Mouse (Mus musculus) spleen, postnatal 36 days (tissue): ENCODE measurements around the gene Phka2.

ENCODE experiments used
- DNase-seq, 2 experiments: peaks; one replicate each; pipeline ENCODE4 v3.0.0; 2022; ENCODE audit warnings: low spot score in 2 of 2, mixed read lengths in 1 of 2

Phka2 gene

GRCm38 (mm10) chrX:160502048-160503041 is at the start of gene Phka2:
TSS of gene Phka2 (plus strand) at chrX:160502166.
- DNase-seq, result peak; percentile 81 to 82

DNA sequence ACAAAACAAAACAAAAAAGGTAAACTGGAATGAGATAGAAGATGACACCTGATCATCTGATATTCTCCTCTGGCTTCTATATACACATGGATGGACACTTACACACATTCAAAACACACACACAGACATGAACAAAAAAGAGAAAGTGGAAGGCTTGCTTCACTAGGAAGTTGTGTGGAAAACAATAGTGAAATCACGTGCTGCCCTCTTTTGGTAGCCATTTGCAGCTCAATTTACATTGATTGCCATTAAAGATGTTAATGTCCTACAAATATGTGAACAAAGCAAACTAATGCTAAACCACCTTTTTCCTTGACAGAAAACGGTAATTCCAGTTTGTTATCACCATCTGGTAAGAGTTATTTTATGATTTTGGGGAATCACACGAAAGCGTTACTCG is 46.3 kb upstream of the Phka2 start:
- no peak for DNase-seq

GRCm38 (mm10) chrX:160471257-160471786 is 30.6 kb upstream of the Phka2 start:
- DNase-seq, result no peak

DNA sequence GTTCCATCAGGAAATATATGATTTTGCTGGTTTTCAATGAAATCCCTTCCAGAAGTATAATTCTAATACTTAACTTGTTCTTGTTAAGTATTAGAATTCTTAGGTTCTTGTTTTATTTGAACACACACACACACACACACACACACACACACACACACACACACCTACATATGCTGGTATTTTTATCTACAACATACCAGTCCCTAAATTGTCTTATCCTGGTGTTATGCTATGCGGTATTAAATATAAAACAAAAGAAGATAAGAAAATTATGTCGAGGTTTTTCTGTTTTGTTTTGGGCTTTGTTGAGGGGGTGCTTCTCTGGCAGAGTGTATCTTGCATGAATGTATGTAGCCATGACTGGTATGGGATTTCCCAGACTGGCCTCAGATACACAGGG is 12.2 kb upstream of the Phka2 start:
- DNase-seq, result no peak

DNA sequence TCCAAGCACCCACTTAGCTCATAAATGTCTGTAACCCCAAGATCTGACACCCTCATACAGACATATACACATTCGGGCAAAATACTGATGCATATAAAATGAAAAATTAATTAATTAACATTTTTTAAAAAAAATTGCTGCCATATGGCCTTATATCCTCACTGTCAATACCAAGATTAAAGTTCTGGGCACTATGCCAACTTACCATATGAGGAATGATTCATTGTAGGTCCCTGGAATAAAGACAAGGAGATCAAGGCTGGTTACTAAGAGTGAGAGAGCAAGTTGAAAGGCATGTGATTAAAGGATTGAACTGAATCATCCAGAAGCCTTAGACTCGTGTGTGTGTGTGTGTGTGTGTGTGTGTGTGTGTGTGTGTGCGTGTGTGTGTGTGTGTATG is 7.6 kb upstream of the Phka2 start:
- DNase-seq, result no peak

- DNase-seq, result no peak
These were observed 7.0 kb upstream of the Phka2 start for GRCm38 (mm10) chrX:160494921-160495320.

GRCm38 (mm10) chrX:160496473-160496872 is 5.5 kb upstream of the Phka2 start:
- DNase-seq, result no peak

DNA sequence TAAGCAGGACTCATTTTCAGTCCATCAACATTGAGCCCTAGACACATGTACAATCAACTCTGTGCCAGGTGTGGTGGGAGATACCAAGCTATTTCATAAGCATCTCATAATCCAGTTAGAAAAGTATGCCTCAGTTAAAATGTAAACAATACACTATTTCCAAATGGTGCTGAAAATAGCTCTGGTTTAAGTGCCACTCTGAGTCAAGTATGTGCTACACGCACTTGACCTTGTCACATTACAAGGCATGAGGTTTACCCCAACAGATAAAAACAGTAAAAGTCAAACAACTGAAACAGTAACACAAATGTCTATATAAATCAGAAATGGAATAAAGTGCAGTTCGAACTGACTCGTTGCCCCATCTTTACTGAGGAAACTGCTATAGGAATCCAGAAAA is 871 bp upstream of the Phka2 start:
- DNase-seq, result no peak

- DNase-seq, result no peak
These were observed 299 bp upstream of the Phka2 start for GRCm38 (mm10) chrX:160501687-160502047.

- no peak for DNase-seq
These were observed 7.1 kb downstream of the Phka2 start for GRCm38 (mm10) chrX:160509046-160509445.

- no peak for DNase-seq
These were observed 8.2 kb downstream of the Phka2 start for GRCm38 (mm10) chrX:160510197-160510596.

GRCm38 (mm10) chrX:160516027-160516426 is 14.1 kb downstream of the Phka2 start:
- no peak for DNase-seq

- no peak for DNase-seq
These were observed 40.8 kb downstream of the Phka2 start for GRCm38 (mm10) chrX:160542772-160543171.

- DNase-seq, result no peak
These were observed 46.9 kb downstream of the Phka2 start for GRCm38 (mm10) chrX:160548875-160549274.

DNA sequence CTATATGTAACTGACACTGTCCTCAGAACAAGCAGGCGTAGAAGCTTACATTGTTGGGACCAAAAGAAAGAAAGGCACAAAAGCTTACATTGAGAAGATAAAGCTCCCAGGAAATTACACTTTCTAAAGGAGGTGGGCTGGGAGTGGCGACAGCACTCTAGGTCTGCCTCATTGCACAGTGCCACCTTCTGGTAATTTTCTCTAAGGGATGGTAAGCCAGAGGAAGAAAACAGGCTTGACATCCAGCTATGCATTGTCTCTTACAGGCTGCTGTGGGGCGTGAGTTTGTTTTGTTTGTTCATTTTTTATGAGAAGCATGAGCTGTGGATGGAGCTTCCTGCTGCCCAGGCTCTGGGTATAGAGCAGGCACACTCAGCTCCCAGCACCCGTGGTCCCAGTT is 50.1 kb downstream of the Phka2 start:
- no peak for DNase-seq

DNA sequence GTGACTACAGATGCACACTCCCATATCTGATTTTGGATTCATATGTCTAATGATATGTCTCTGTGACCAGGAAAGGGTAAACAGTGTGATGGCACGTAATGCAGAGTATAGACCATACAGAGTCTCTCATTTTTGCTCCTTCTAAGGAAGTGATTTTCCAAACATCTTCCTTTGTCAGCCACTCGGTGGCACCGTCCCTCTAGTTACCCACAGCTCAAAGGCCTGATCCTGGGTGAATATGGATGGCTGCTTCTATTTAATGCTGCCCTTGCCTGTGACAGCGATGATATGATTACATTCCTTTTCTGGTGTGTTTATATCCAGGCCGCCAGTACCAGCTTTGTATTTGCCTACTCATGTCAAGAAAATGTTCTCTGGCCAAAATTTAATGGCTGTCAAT is 81.6 kb downstream of the Phka2 start:
- DNase-seq, result no peak

- no peak for DNase-seq
These were observed 82.3 kb downstream of the Phka2 start for GRCm38 (mm10) chrX:160584148-160584838.

GRCm38 (mm10) chrX:160585110-160585509 is 83.1 kb downstream of the Phka2 start:
- DNase-seq, result no peak

DNA sequence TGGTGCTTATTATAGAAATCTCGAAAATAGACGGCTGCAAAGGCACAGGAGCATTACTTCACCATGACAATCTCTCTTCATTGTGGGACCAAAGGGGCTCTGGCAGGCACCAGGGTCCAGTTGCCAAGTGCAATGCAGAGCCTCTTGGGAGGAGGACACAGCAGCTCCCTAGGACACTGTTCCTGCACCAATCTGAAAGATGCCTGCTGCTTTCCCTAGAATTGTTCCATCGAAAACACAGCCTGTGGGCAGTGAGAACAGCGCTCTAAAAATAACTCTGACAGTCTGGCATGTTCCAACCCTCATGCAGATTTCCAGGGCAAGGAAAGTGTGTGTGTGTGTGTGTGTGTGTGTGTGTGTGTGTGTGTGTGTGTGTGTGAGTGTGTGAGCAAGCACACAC is 86.6 kb downstream of the Phka2 start:
- DNase-seq, result no peak

GRCm38 (mm10) chrX:160590147-160590546 is 88.2 kb downstream of the Phka2 start:
- DNase-seq, result no peak

GRCm38 (mm10) chrX:160592933-160593332 is 91.0 kb downstream of the Phka2 start:
- no peak for DNase-seq

GRCm38 (mm10) chrX:160598055-160598454 is 96.1 kb downstream of the Phka2 start:
- no peak for DNase-seq
